Mouse (Mus musculus) urinary bladder, postnatal 14 days (tissue): ENCODE results near the gene Pax2.

Experiments used
- DNase-seq: peaks from one replicate; pipeline ENCODE4 v3.0.0; 2021; ENCODE audit warnings: low spot score

The Pax2 gene

DNA sequence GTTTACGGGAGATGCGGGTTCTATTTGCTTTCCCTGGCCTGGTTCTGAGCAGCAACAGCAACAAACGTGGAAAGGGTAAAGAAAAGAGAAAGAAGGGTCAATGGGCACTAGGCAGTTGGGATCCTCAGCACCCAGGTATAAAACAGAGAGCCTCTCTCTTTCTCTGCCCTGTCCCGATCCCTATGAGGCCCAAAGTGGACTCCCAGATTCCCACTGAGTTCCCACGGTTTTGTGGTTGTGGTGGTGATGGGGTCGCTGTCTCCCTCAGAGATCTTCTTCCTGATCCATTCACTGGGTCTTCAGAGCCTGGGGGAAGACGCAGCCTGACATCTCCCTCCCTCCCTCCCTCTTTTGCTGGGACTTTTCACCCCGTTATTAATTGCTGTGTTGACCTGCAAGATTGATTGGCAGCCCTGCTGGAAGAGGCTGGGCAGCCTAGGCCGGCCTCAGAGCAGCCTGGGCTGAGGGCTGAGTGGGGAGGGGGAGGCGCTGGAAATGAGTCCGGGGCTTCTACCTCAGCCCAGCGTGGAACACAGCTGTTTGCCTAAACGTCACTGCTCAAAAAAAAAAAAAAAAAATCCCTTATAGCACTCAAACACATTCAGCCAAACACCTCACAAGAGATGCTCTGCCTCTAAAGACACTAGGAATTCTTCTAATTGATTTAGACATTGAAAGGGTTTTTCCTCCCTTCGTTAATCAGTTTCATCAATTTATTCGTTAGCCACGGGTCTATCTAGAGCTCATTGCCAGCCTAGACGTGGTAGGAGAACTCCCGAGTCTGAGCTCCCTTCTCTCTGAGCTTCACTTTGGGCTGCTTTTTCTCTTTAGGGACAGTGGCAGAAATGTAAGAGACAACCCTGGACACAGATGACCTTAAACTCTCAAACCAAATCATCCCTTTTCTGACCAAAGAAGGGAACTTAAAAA is 6.5 kb upstream of the Pax2 start:
- DNase-seq: no peak

DNA sequence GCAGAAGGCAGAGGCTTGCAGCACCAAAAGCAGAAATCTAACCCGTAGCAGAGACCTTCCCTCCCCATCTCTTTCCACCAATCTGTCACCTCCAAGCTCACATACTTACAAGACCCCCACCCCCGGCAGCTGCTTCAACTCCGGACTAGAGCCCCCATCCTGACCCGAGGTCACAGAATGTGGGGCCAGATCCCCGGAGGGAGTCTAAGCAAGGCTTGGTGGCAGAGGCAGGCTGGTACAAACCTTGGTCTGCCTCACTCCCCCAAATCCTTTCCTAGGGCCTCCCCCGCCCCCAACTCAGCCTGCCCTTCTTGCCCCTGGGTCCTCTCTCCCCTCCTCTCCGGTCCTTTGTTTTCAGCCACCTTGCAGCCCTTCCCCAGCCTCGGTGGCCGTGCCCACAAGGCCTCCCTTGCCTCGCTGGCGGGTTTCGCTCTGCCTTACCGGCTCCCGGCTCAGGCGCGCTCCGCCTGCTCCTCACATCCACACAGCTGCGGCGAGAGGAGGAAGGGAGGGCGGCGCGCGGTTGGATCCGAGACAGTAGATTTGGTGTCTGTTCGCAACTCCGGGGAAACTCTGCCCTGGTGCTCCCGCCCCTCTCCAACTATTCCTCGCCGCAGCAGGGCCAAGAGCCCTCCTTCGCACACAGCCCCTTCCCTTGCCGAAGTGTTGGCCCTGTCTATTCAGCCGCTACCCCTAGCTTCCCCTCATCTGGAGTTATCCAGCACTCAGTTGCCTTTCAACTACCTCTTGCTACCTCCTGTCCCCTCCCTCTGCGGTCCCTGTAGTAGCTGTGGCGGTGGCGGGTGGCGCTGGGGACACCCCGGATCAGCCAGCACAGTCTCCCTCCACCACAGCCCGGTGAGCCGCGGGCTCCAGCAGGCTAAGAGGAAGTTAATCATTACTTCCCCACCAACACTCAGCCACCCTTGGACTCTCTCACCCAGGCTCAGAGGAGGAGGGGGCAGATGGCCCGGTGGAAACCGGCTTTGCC is 5.5 kb upstream of the Pax2 start:
- DNase-seq: no peak

DNA sequence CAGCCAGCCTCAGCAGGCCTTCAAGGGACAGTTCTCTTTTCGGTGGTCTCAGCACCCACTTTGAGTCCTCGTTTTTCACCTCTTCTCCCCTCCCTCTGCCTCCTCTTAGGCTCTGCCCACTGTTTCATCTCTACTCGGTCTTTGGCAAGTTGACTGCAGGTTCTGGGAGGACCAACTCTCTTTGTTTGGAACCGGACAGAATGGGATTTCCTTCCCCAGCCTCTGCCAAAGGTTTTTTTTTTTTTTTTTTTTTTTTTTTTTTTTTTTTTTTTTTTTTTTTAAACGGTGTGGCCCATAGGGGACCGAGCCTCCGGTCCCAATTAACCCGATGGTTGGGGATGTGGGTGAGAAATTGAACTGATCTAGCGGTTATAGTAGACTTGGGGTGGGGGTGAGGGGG is 4.8 kb upstream of the Pax2 start:
- no peak for DNase-seq

DNA sequence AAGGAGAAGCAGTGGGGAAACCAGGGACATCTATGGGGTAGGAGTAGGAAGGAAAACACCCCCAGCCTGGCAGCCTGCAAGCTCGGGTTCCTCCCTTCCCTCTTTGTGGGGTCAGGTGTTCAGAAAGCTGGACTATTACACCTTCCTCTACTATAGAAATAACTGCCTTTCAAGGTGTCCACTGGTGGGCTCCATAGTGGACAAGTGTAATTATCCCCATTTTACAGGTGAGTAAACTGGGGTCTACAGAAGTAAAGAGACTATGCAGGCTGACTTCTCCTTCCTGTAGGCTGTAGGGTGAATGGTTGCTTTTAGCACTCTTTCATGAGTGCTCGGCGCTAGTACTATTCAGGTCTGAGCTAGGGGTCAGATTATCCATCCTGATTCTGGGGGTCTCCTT is 4.3 kb upstream of the Pax2 start:
- no peak for DNase-seq

DNA sequence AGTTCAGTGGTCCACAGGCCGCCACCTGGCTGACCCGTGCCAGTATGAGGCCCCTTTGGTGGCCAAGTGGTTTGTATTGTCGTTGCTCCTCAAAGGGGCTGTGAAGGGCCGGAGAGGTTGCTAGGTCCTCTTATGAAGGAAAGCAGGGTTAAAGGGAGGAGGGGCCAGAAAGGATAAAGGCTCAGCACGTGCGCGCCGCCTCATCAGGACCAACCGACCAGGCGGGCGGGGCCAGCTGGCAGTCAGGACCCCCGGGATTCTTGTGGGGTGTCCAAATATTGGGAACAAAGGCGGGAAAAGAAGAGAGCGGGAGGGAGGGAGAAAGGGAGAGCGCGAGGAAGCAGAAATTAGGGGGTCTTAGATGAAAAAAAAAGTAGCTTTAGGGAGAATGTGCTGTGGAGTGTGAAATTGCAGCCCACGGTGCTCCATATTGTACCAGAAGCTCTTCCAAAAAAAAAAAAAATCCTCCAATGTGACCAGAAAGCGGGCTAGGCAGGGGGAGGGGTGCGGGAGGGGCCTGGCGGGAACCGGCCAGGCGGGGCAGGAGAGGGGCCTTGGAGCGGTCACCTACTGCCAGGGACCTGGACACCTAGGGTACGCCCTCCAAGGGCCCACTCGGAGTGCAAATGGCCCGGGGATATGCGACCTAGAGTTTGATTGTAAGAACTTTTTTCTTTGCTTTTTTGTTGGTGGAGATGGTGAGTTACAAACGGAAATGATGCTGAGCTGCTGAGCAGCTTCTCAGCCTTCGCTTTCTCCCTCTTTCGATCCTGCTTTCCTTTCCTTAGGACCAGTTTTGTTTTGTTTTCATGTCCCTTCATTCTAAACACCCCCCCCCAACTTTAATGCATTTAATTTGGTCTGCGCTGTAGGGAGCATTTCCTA is 3.5 kb upstream of the Pax2 start:
- no peak for DNase-seq

DNA sequence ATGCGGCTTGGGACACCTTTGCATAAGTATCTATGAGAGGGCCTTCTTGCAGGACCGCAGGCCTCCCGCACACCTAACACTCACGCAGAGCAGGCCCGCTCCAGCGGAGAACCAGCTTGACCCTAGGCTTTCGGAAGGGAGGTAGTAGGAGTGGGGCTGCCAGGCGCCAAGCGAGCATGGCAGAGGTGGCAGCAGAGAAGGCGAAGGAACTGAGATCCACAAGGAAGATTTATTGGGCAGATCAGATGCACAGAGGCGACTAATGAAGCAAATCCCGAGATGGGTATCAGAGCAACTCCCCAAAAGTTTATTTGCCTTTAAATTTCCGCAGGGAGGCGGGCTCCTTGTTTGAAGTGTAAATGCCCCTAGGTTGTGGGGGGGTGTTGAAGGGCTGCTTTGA is 2.5 kb upstream of the Pax2 start:
- no peak for DNase-seq

DNA sequence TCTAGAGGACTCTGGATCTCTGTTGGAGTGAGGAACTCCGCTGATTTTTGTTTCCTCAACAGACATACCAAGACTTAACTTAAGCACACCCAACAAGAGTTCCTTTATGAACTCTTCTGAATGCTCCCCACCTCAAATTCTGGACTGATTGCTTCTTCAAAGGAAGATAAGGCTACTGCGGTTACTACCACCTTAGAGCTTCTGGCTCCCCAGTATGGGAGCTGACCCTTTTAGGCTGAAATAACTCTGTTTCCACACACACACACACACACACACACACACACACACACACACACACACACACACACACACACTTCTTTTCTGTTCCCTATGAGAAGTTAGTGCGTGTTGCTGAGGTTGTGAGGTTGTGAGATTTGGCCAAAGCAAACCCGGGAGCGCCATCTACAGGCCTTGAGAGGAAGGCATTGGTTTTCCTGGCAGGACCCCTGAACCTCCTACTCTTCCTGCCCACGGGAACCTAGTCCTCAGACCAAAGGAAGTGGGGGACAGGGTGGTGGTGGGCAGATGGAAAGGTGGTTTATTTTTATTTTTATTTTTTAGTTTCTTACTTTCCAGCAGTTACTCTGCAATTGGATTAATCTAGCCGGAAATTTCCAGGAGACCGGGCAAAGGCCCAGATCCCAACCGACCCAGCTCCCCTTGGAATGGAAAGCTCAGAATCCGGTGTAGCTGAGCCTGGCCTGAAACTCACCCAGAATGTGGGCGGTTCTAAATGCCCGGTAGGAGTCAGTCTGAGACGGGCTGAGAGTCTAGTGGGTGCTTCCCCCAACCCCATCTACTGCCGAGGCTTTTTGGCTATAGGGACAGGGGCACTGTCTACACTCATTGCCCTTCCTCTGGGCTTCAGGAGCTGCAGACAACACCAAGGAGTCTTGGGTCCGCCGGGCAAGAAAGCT is 1.1 kb upstream of the Pax2 start:
- DNase-seq: peak; percentile 55

DNA sequence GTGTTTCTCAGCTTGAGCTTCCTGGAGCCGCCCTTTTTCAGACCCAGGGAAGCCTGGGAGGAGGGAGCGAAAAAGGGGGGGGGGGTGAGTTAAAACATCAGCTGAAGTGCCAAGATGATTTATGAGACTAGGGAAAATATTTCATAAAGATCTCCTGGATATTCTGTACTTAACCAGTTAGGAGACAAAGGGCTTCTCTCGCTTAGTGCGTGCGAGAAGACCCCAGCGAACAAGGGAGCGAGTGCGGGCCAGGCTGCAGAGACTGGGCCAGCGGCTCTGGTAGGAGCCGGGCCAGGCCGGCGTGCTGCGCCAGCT is 510 bp upstream of the Pax2 start:
- DNase-seq: no peak

DNA sequence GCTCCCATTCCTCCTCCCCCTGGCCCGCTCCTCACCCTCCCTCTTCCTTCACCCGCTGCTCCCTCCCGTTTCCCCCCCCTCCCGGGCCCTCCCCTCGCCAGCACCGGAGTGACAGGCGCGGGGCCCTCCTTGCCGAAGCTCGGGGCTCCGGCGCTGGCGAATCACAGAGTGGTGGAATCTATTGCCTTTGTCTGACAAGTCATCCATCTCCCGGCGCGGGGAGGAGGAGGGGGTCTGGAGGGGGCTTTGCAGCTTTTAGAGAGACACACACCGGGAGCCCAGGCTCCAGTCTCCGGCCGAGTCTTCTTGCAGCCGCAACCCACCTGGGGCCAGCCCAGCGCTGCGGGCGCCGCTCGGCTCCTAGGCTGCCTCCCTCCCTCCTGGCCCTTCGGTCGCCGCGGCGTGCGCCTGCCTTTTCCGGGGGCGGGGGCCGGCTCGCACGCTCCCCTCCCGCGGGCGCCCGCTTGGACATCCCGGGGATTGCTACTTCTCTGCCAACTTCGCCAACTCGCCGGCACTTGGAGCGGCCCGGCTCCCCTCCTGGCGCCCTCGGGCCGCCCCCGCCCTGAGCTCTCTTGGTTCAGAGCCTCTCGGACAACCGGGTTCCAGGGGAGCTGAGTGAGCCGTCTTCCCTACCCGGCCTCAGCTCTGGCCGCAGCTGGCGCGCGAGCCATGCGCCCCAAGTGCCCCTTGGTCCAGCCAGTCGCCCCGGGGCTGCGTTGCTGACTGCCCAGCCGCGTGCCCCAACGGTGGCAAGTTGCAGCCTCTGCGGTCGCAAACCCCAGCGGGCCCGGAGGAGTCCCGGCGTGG is 781 bp downstream of the Pax2 start:
- no peak for DNase-seq

DNA sequence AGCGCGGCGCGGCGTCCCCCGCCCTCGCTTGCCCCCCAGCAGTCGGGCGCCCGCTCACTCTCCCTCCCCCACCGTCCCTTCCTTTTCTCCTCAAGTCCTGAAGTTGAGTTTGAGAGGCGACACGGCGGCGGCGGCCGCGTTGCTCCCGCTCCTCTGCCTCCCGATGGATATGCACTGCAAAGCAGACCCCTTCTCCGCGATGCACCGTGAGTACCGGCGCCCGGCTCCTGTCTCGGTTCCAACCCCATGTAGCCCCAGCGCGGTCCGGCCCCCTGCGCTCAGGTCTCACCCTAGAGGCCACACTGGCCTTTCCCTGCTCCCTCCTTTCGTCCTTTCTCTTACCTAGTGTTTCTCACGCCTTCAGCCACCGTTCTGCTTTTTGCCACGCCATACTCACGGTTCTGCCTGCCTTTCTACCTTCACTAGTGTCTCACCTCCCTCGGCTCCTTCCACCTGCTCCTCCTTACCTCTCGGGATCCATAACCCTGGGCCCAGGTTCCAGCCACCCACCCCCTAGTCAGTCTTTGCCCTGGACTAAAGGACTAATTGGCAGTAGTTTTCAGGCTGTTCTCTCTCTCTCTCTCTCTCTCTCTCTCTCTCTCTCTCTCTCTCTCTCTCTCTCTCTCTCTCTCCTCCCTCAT is 1.5 kb downstream of the Pax2 start:
- no peak for DNase-seq

DNA sequence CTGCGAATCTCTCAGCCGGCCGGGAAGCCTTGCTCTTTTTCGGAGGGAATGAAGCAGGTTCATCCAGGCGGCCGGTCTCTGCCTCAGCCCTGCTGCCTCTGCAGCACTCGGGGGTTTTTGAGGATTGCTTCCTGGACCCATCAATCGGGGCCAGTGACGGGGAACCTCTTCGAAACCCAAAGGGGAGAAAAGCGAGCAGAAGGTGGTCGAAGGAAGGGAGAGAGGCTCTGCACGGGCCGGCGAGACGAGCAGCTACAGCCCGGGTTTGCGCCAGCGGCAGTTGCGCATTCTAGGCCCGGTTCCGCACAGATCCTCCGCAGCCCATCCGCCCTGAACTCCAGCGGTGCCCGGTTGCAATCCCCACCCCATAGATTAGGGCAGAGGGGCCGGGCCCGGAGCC is 3.0 kb downstream of the Pax2 start:
- DNase-seq: no peak

DNA sequence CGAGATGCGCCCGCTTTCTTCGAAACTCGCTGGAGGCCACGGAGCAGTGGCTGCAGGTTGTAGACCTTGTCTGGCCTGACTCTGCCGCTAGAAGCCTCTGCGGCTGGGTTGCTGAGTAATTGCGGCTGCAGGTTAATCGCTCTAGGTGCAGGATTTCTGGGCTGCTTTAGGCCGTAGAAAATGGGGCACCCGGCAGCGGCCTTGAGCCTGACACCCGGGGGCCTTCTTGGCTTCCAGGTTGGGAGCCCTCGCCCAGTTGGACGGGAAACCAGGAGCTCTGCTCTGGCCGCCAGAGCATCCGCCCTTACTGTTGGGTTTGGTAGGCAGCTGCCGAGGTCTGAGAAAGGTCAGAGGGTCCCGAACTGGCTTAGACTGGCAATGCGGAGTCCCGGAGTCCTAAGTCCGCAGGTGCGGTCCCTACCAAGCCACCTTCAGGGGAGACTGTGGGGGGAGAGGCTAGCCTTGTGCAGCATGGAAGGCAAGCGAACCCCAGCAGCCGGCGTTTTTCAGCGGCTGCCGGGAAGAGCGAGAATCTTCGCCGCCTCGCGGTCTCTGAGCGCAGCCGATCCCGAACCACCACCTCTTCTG is 3.8 kb downstream of the Pax2 start:
- DNase-seq: no peak

DNA sequence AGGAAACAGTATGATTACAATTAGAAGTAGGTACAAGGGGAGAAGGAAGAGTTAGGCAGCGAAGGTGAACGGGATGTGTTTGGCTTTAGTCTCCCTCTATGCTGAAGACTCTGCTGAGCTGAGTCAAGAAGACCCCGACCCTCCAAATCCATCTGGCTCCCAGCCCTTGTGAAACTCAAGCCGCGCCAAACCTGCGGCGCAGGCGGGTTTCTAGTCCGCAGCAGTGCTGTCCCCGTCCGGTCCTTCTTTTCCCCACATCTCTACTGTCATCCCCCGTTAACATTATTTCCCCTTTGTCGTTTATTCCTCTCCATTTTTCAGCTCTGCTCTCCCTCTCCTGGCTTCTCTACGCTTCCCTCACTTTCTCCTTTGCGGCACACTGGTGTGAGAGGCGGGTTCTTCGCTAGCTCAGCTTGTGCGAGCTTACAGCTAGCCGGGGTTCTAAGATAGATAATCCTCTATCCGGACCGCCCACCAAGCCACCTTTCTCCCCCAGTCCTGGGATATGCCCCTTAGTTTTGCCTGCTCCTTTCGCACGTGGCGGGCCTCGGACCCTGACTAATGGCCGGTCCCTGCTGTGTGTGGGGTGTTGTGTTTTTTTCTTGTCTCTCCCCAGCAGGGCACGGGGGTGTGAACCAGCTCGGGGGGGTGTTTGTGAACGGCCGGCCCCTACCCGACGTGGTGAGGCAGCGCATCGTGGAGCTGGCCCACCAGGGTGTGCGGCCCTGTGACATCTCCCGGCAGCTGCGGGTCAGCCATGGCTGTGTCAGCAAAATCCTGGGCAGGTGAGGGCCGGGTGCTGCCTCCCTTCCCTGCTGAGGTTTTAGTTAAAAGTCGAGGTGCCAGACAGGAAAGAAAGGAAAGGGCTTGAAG is 4.7 kb downstream of the Pax2 start:
- DNase-seq: no peak

DNA sequence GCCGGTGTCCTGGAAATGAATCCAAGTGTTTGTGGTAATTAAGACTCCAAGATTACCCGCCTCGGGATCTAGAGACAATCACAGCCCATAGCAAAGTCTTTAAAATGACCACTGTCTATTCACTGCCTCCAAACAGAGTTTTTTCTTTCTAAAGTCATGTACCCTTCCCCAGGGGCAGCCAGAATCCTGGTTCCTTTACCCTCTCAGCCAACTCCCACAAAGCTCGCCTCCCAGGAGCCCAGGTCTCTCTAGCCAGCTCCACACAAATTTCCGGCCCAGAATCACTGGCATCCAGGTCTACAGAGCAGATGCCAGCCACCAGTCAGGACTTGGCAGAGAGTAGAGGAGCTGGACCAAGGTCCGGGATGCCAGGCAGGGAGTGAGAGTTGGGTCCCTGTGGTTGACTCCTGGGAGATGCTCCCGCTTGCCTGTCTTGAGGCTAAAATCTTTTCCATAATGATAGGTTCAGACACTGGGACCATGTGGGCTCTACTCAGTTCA is 6.3 kb downstream of the Pax2 start:
- DNase-seq: no peak

DNA sequence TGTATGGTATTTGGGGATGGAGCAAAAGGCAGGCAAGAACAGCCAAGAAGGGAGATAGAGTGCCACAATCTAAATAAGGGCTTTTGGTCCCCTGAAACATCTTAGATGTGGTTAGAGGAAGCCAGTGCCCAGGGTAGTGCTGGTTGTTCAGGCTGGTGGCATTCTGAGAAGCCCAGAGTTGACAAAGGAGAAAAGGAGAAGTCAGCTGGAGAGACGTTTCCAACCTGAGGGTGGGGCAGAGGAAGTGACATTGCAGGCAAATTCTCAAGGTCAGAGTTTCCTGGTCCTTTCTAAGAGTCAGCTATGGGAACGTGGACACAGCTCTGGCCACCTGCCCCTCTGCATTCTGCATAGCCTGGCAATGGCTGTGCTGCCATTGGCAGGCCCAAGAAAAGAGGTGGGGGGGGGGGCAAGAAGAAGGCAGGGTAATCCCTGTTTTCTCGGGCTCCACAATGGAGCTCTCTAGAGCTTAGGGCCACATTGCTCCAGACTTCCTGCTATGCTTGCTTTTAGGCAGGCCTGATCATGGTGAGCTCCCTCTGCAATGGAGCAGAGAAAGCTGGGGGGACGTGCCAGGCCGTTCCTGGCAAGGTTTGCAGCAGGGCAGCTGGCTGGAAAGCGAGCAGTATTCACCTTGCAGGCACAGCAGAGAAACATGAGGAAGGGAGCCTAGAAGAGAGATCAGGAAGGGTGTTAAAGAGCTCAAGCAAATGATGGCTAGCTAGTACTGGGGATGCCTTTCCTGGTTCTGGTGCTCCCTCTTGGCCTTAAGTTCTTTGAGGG is 14.6 kb downstream of the Pax2 start:
- no peak for DNase-seq

DNA sequence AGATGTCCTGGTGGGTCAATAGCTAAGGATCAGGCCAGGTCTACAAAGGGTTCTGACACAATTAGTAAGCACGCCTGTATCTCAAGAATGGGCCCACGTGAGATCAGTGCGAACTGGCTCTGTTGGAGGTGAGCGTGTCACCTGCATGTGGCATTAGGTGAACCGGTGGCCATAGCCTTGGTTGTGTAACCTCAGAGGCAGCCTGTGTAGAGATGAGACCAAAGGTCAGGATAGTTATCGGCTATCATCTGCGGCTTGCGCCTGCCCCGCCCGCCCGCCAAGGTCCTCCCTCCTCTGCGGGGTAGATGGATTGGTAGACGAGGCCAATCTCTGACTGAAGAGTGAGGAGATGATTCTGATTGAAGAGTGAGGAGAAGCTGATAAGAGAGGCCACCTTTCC is 15.7 kb downstream of the Pax2 start:
- no peak for DNase-seq

DNA sequence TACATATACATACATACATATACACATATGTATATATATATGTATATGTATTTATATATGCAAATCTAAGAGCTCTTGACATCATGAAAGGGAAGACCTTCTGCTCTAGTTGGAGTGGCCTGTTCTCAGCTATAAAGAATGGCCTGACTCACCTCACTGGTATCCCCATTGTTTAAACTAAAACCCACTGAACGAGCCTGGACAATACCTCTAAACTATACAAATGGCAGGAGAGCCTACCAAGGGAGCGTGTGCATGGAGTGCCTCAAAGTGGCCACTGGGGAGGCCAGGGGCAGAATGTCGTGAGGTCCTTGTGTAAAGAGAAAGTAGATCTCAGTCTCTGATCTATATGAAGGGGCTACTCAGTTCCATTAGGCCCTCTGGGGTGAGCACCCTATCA is 26.1 kb downstream of the Pax2 start:
- no peak for DNase-seq
